Mouse (Mus musculus): ENCODE measurements around the gene Ostn.

- TF ChIP-seq CTCF (IDR thresholded peaks at IDR 0.05; ENCODE audit: extremely low read depth, insufficient read length, insufficient replicate concordance, low read depth, low read length) (no peak), POLR2A (IDR thresholded peaks at IDR 0.05; ENCODE audit: low read depth, low read length) (no peak)
Measured at GRCm38 (mm10) chr16:27396951-27397350, 89.7 kb downstream of the Ostn start.
